Mouse (Mus musculus): Measurements from ENCODE around the gene Tmem54. TPM values are rescaled to one million over a fixed set of nuclear protein-coding genes. Genes with fewer than 3 reads are reported as not detected.

Tmem54 gene
- polyA plus RNA-seq, 1 experiment from 2014 or later, result 0.16 TPM

DNA sequence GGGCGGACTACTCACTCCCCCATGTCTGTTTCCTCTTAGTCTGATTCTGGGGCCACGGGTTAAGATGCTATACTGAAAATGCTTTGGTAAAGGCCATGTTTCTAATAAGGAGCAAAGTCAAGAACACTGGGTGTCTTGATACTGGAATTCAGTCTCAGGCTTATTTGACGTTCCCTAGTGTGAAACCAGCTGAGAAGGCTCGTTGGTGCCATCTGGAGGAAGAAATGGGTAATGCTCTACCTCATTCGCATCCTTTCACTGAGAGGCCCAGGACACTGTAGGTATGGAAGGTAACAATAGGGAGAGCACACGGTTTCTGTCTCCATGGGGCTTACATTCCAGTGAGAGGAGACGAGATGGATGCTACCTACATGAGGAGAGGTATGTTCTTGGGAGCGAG lies 19.3 kb upstream of the Tmem54 start:
- Histone ChIP-seq H3K36me3 (ENCODE audit: control insufficient read depth, insufficient read depth, low read length) (peaks cover 10% of the 10 kb centered on the region), H3K4me3 (ENCODE audit: low read length) (no peak overlapping the region), H3K9ac (ENCODE audit: low read depth, low read length) (no peak overlapping the region), H3K4me1 (ENCODE audit: control insufficient read depth, insufficient read depth, low read depth, low read length) (peaks cover 3% of the 10 kb centered on the region; the same call in 1 of the 2 replicates), H3K4me2 (ENCODE audit: low read length) (no peak overlapping the region), H3K27me3 (replicated peaks; ENCODE audit: control insufficient read depth, insufficient read depth, low read length) (no peaks in the 10 kb centered on the region), H3K27ac (ENCODE audit: low read depth, low read length) (no peak overlapping the region), H3K9me3 (ENCODE audit: control insufficient read depth, low read length) (no peaks in the 10 kb centered on the region)
- 29% methylated on average over 8 of the region's 8 CpGs for WGBS
- ATAC-seq, result peak; percentile 58

DNA sequence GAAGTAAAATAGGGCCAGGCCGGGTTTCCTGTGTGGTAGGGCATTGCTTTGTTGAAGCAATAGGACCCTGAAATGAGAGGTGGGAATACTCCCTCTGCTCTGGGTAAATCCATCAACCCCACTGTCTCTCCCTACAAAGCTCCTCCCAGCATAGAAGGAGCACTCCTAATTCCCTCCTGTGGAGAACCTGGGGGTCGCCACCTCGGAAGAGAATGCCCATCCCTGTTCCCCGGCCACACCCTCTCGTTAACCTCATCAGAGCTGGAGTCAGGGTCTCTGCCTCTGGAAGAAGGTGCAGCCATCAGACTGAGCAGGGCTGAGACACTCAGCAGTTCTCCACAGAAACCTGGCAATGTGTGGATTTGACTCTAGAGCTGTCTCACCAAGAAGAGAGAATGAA lies 17.5 kb upstream of the Tmem54 start:
- no peak overlapping the region for H3K4me3 ChIP-seq (ENCODE audit: low read length)
- H3K27me3 ChIP-seq (replicated peaks; ENCODE audit: control insufficient read depth, insufficient read depth, low read length), result no peaks in the 10 kb centered on the region
- H3K4me2 ChIP-seq (ENCODE audit: low read length), result no peak overlapping the region
- H3K9ac ChIP-seq (ENCODE audit: low read depth, low read length), result no peak overlapping the region
- ATAC-seq, result no peak
- no peaks in the 10 kb centered on the region for H3K9me3 ChIP-seq (ENCODE audit: control insufficient read depth, low read length)
- H3K27ac ChIP-seq (ENCODE audit: low read depth, low read length), result no peak overlapping the region
- 56% methylated on average over 5 of the region's 5 CpGs for WGBS
- H3K36me3 ChIP-seq (ENCODE audit: control insufficient read depth, insufficient read depth, low read length), result peaks cover 10% of the 10 kb centered on the region
- no peaks in the 10 kb centered on the region for H3K4me1 ChIP-seq (ENCODE audit: control insufficient read depth, insufficient read depth, low read depth, low read length)

DNA sequence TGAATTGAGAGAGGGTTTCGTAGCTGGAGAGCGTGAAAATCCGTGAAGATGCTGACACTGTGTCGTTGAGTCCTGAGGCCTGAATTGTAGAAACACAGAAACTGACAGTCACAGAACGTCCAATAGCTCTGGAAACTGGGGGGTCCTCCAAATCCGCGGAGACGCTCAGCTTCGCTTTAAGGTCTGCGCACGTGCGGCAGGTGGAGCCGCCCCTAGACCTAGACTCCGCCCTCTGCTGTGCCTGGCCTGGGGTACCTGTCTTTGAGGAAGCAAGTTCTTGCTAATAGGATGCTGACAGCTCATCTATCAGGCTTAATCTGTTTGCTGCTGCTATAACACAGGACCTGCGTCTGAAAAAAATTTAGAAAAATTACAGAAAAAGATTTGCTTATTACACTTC lies 10.1 kb upstream of the Tmem54 start:
- Histone ChIP-seq H3K4me2 (ENCODE audit: low read length) (no peak overlapping the region), H3K4me3 (ENCODE audit: low read length) (no peak overlapping the region), H3K9me3 (ENCODE audit: control insufficient read depth, low read length) (no peaks in the 10 kb centered on the region), H3K27ac (ENCODE audit: low read depth, low read length) (no peak overlapping the region), H3K9ac (ENCODE audit: low read depth, low read length) (no peak overlapping the region), H3K27me3 (replicated peaks; ENCODE audit: control insufficient read depth, insufficient read depth, low read length) (no peaks in the 10 kb centered on the region), H3K36me3 (ENCODE audit: control insufficient read depth, insufficient read depth, low read length) (no peaks in the 10 kb centered on the region), H3K4me1 (ENCODE audit: control insufficient read depth, insufficient read depth, low read depth, low read length) (no peaks in the 10 kb centered on the region)
- ATAC-seq, result no peak
- 38% methylated on average over 15 of the region's 15 CpGs for WGBS

DNA sequence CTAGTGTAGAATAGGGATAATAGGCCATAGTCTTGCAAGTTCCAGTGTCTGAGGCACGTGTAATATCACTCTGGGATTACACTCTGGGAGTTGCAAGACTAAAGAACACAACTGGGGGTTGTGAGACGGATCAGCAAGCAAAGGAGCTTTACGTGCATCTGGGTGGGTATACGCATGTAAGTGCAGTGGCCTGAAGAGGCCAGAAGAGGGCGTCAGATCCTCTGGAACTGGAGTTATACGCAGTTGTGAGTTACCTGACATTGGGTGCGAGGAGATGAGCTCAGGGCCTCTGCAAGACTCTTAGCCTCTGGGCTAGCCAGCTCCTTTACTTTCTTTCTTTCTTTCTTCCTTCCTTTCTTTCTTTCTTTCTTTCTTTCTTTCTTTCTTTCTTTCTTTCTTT lies 8.3 kb upstream of the Tmem54 start:
- no peak overlapping the region for H3K9ac ChIP-seq (ENCODE audit: low read depth, low read length)
- no peak for ATAC-seq
- H3K4me2 ChIP-seq (ENCODE audit: low read length), result no peak overlapping the region
- H3K27ac ChIP-seq (ENCODE audit: low read depth, low read length), result no peak overlapping the region
- H3K27me3 ChIP-seq (replicated peaks; ENCODE audit: control insufficient read depth, insufficient read depth, low read length), result no peaks in the 10 kb centered on the region
- 74% methylated on average over 7 of the region's 7 CpGs for WGBS
- H3K4me1 ChIP-seq (ENCODE audit: control insufficient read depth, insufficient read depth, low read depth, low read length), result no peaks in the 10 kb centered on the region
- H3K9me3 ChIP-seq (ENCODE audit: control insufficient read depth, low read length), result no peaks in the 10 kb centered on the region
- H3K4me3 ChIP-seq (ENCODE audit: low read length), result no peak overlapping the region
- no peaks in the 10 kb centered on the region for H3K36me3 ChIP-seq (ENCODE audit: control insufficient read depth, insufficient read depth, low read length)

DNA sequence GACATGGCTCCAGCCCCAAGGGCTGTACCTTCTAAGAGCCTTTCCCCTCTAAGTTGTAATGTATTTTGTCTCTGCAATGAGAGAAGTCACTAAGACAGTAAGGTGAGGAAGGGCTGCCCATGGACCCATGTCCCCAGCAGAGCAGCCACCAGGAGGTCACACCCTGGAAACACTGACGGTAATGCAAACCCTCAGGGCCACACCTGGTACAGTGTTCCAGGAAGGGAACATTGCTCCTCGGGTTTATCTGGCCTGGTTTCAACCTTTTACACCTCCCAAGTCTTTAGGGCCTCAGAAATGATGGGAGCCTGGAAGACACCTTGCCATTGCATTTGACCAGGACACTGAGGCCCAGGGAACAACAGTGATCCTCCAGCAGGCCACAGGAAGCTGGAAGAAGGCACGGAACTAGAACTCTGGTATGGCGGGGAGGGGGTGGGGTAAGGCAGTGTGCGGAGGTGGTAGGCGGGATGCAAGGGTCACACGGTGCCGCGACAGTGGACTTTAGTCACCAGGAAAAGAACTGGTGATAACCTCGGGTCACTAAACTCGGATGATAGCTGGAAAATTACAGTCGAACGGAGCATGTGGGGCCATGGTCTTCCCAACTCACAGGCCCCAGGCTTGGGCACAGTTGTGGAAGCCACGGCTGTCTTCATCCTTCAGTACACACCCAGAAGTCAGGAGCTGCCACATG lies 3.1 kb upstream of the Tmem54 start:
- ATAC-seq, result no peak
- H3K4me3 ChIP-seq (ENCODE audit: low read length), result no peak overlapping the region
- peaks cover 4% of the 10 kb centered on the region; the same call in 1 of the 2 replicates for H3K4me1 ChIP-seq (ENCODE audit: control insufficient read depth, insufficient read depth, low read depth, low read length)
- H3K36me3 ChIP-seq (ENCODE audit: control insufficient read depth, insufficient read depth, low read length), result no peaks in the 10 kb centered on the region
- no peak overlapping the region for H3K4me2 ChIP-seq (ENCODE audit: low read length)
- peaks cover 20% of the 10 kb centered on the region for H3K27me3 ChIP-seq (replicated peaks; ENCODE audit: control insufficient read depth, insufficient read depth, low read length)
- 86% methylated on average over 14 of the region's 14 CpGs for WGBS
- no peaks in the 10 kb centered on the region for H3K9me3 ChIP-seq (ENCODE audit: control insufficient read depth, low read length)
- H3K9ac ChIP-seq (ENCODE audit: low read depth, low read length), result no peak overlapping the region
- H3K27ac ChIP-seq (ENCODE audit: low read depth, low read length), result no peak overlapping the region

DNA sequence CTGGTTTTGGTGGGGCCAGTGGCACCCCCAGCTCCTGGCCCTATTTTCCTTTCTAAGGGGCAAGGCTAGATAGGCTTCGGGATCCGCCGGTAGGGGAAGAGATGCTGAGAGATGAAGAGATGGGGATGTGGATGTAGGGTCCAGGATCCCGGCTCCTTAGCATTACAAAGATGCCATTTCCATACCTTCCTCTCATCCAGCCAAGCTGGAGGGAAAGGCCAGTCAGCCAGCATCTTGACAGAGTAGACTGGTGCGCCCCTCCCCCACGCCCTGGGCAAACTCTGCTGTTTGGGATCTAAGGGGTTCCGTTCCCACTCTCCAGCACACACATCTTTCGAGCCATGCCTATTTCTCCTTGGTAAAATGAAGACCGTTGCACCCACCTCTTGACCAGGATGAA lies 725 bp downstream of the Tmem54 start:
- 23% methylated on average over 9 of the region's 9 CpGs for WGBS
- H3K36me3 ChIP-seq (ENCODE audit: control insufficient read depth, insufficient read depth, low read length), result no peaks in the 10 kb centered on the region
- H3K4me3 ChIP-seq (ENCODE audit: low read length), result no peak overlapping the region
- no peak overlapping the region for H3K27ac ChIP-seq (ENCODE audit: low read depth, low read length)
- no peaks in the 10 kb centered on the region for H3K9me3 ChIP-seq (ENCODE audit: control insufficient read depth, low read length)
- peaks cover 4% of the 10 kb centered on the region; the same call in 1 of the 2 replicates for H3K4me1 ChIP-seq (ENCODE audit: control insufficient read depth, insufficient read depth, low read depth, low read length)
- no peak for ATAC-seq
- H3K9ac ChIP-seq (ENCODE audit: low read depth, low read length), result no peak overlapping the region
- H3K4me2 ChIP-seq (ENCODE audit: low read length), result no peak overlapping the region
- H3K27me3 ChIP-seq (replicated peaks; ENCODE audit: control insufficient read depth, insufficient read depth, low read length), result peaks cover 20% of the 10 kb centered on the region

DNA sequence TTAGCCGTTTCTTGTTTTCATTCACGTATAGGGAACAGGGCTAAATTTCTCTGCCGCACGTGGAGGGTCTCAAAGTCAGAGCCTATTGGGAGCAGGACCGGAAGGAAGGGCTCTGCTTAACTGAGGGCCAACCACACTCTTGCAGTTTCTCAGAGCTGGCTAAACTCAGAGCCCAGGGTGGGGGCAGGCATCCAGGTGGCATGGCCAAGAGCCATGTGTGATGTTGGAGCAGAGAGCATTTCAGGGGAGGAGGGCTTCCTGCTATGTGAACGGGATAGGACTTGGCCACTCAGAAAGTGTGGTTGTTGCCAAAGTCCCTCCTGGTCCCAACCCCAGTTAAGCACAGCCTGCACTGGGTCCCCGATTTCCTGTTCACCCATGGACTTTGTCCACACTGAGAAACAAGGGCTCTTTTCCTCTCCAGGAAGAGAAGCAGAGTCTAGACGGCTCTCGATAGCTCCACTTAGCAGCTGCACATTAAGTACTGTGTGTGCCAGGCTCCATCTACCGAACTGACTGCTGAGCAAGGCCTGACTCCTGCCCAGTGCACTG lies 2.1 kb downstream of the Tmem54 start:
- Histone ChIP-seq H3K27ac (ENCODE audit: low read depth, low read length) (no peak overlapping the region), H3K9me3 (ENCODE audit: control insufficient read depth, low read length) (no peaks in the 10 kb centered on the region), H3K4me1 (ENCODE audit: control insufficient read depth, insufficient read depth, low read depth, low read length) (peaks cover 7% of the 10 kb centered on the region; the same call in 1 of the 2 replicates), H3K4me3 (ENCODE audit: low read length) (no peak overlapping the region), H3K4me2 (ENCODE audit: low read length) (no peak overlapping the region), H3K9ac (ENCODE audit: low read depth, low read length) (no peak overlapping the region), H3K27me3 (replicated peaks; ENCODE audit: control insufficient read depth, insufficient read depth, low read length) (peaks cover 20% of the 10 kb centered on the region), H3K36me3 (ENCODE audit: control insufficient read depth, insufficient read depth, low read length) (no peaks in the 10 kb centered on the region)
- ATAC-seq, result no peak
- 71% methylated on average over 10 of the region's 10 CpGs for WGBS

DNA sequence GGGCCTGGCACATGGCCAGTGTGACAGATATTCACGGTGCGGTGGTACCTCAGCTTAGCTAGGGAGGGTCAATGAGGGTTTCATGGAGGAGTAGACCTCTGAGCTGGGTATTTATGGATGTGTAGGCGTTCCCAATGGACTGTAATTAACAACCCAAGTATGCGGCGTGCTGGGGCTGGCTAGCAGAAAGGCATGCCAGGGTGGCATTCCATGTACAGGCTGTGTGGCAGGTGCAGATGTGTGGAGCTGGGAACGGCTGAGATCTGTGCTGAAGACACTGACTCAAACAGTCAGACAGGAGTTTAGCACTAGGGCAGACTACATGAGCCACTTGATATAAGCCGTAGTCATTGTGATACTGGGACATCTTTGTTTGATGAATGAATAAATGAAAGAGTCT lies 3.3 kb downstream of the Tmem54 start:
- no peak for ATAC-seq
- no peak overlapping the region for H3K4me2 ChIP-seq (ENCODE audit: low read length)
- peaks cover 9% of the 10 kb centered on the region; the same call in 1 of the 2 replicates for H3K4me1 ChIP-seq (ENCODE audit: control insufficient read depth, insufficient read depth, low read depth, low read length)
- H3K9me3 ChIP-seq (ENCODE audit: control insufficient read depth, low read length), result no peaks in the 10 kb centered on the region
- WGBS, result 66% methylated on average over 7 of the region's 7 CpGs
- peaks cover 20% of the 10 kb centered on the region for H3K27me3 ChIP-seq (replicated peaks; ENCODE audit: control insufficient read depth, insufficient read depth, low read length)
- no peak overlapping the region for H3K27ac ChIP-seq (ENCODE audit: low read depth, low read length)
- H3K36me3 ChIP-seq (ENCODE audit: control insufficient read depth, insufficient read depth, low read length), result no peaks in the 10 kb centered on the region
- no peak overlapping the region for H3K9ac ChIP-seq (ENCODE audit: low read depth, low read length)
- no peak overlapping the region for H3K4me3 ChIP-seq (ENCODE audit: low read length)

DNA sequence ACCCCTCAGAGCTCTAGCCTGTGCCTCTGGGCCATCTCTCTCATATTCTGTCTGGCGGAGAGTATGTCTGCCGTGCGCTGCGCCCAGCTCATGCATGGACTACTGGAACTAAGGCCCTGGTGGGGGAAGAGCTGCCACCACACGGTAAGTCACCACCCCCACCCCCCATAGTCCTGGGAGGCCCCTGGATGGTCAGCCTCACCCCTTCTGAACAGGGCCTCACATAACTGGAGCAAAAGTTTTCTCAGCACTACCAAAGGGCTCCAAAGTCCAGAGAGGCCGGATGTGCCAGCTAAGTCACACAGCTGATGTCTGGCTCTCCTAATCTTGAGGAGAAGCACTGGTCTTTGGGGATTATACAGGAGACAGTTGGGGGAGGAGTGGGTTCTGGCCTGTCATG lies 5.5 kb downstream of the Tmem54 start:
- WGBS, result 91% methylated on average over 6 of the region's 6 CpGs
- Histone ChIP-seq H3K27ac (ENCODE audit: low read depth, low read length) (no peak overlapping the region), H3K4me3 (ENCODE audit: low read length) (no peak overlapping the region), H3K4me1 (ENCODE audit: control insufficient read depth, insufficient read depth, low read depth, low read length) (0 out of 2 replicates have a peak, but pooled peaks cover 7% of the 10 kb centered on the region), H3K27me3 (replicated peaks; ENCODE audit: control insufficient read depth, insufficient read depth, low read length) (peaks cover 7% of the 10 kb centered on the region), H3K4me2 (ENCODE audit: low read length) (no peak overlapping the region), H3K9ac (ENCODE audit: low read depth, low read length) (no peak overlapping the region), H3K36me3 (ENCODE audit: control insufficient read depth, insufficient read depth, low read length) (no peaks in the 10 kb centered on the region), H3K9me3 (ENCODE audit: control insufficient read depth, low read length) (no peaks in the 10 kb centered on the region)
- no peak for ATAC-seq

All from hindbrain, embryonic 16.5 days (tissue).